Mouse (Mus musculus): ENCODE measurements around the gene Mxd4.
A peak's percentile ranks its signal among the peaks of the same experiment; 100 is the strongest.

Mxd4 gene

DNA sequence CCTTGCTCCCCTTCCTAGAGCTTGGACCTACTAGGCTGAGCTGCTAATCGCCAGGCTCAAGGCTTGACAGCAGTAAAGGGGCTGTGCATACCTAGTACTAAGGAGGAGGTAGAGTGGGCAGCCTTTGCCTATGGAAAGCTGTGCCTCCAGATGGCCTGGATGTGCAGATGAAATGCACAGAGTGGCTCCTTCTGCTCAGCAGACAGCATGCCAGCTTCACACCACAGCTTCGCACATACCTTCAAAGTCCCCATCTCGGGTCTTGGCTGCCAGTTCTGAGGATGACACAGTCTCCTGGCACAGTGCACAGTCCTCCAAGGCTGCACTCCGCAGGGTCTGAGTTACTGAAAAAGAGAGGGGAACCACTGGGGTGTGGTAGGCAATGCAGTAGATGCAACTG lies 9.7 kb upstream of the Mxd4 start:
- DNase-seq (ENCODE audit: low spot score in 2 of 2): no peak

GRCm38 (mm10) chr5:34196423-34196822 lies 8.9 kb upstream of the Mxd4 start:
- DNase-seq (ENCODE audit: low spot score in 2 of 2): no peak

DNA sequence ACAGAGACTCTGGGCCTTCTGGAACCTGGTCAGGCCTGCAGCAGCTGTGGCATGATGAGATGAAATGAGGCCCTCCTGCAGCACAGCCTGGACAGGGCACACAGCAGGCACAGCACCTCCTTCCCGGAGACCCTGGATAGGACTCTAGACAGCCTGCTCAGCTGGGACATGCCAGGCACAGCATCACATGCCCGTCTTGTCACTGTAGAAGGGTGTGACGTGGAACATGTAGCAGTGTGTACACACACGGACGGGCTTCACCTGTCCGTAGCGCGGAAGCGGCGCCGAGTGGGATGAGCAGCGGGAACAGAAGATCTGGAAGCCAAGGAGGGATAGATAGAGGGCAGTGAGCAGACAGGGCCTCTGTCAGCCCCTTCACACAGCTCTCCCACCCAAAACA lies 8.3 kb upstream of the Mxd4 start:
- DNase-seq (ENCODE audit: low spot score in 2 of 2): no peak

DNA sequence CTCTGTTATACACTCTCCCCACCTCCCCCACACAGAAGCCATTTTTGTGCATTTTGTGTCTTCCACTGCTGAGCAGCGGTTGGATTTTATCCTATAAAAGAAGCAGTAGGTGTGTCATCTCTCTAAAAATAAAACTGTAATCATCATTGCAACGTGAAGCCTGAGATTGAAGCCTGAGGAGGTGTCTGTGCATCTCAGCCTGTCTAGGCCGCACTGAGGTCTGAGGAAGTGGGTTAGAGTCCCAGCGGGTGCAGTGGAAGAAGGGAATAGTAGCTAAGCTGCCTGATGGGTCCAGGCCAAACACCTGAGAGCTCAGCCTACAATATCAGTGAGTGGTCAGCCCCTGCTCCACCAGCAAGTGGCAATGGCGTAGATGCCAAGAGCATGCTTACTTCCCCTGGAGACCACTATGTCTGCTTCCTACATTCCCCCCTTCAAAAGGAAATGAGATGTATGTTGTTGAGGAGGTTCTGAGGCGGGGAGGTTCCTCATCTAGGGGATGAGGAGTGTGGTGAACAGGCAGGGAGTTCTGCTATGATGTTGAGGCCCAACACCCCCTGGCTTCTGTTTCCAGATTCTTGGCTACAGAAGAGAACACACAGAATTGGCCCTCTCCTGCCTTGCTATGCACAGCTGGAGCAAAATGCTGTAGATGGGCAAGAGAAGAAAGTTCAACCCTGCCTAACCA lies 7.6 kb upstream of the Mxd4 start:
- no peak for DNase-seq (ENCODE audit: low spot score in 2 of 2)

DNA sequence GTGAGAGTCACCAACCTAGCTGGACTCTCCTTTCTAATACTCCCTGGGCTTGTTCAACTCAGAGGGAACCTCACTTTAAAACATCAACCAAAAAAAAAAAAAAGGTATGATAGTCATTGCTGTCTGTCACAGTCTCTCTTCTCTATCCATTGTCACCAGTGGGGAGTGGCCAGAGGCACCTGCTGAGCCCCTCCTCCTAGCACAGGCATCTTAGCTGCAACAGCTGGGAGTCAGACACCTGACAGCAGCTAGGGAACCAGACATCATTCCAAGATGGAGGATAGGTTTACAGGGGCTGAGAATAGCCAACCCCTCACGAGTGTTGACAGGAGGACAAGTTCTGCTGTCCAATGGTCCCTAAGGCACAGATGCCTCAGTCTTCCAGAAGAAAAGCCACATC lies 6.9 kb upstream of the Mxd4 start:
- DNase-seq (ENCODE audit: low spot score in 2 of 2): no peak

- no peak for DNase-seq (ENCODE audit: low spot score in 2 of 2)
Measured at GRCm38 (mm10) chr5:34191843-34192242, 4.3 kb upstream of the Mxd4 start.

- peak in 1 of 2 experiments; percentile 71 for DNase-seq (ENCODE audit: low spot score in 2 of 2)
Measured at GRCm38 (mm10) chr5:34191021-34191420, 3.5 kb upstream of the Mxd4 start.

- no peak for DNase-seq (ENCODE audit: low spot score in 2 of 2)
Measured at GRCm38 (mm10) chr5:34189521-34189920, 2.0 kb upstream of the Mxd4 start.

GRCm38 (mm10) chr5:34188856-34189255 lies 1.3 kb upstream of the Mxd4 start:
- DNase-seq (ENCODE audit: low spot score in 2 of 2): no peak

DNA sequence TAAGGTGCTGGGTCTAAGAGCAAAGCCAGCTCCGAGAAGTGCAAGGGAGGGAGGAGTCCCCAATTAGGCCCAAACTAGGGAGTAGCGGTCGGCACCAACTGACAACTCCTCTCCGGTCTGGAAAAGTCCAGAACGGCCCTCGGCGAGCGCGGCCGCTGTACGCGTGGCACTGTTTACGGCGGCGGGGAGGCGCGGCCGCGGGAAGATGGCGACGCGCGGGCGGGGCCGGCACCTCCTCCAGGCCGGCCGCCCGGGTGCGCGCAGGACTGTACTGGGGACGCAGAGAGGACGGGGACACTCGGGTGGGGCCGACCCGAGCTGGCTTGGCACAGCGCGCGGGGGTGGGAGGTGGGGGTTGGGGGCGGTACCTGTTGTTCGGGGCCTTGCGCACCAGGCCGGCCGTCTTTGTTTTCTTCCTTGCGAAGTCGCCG lies 544 bp downstream of the Mxd4 start:
- peak; percentile 35 to 61 for DNase-seq (ENCODE audit: low spot score in 2 of 2)

DNA sequence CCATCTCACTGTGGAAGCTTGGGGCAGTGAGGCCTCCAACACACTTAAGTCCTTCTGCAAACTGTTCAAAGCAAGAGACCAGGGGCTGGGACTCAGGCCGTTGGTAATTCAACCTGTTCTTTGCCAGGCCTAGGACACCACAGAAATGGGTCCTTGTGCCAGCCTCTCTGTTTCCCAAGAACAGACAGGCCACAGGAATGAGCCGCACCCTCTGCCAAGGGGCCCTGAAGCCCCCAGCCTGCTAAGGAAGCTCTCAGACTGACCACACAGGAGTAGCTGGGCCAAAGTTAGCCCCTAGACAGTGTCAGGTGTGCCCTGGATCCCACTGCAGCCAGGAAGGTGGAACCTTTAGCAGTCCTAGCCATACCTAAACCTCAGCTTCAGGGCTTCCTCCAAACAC lies 1.1 kb downstream of the Mxd4 start:
- DNase-seq (ENCODE audit: low spot score in 2 of 2): no peak

DNA sequence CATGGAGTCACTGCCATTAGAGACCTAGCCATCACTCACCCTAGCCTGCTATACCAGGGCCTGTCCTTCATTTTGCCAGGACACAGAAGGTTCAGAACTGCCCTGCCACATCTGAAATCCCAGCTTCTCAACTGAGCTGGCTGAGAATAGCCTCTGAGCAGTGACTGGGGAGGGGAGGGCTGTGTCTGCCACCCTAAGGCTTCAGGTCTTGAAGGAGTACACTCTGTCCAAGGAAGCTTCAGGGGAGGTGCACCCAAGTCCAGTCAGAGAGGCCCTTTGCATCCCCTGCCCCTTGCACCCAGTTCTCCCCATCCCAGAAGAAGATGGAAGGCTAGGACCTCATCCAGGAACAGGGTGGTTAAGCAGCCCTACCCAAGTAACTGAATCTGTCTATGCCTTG lies 1.7 kb downstream of the Mxd4 start:
- DNase-seq (ENCODE audit: low spot score in 2 of 2): no peak

DNA sequence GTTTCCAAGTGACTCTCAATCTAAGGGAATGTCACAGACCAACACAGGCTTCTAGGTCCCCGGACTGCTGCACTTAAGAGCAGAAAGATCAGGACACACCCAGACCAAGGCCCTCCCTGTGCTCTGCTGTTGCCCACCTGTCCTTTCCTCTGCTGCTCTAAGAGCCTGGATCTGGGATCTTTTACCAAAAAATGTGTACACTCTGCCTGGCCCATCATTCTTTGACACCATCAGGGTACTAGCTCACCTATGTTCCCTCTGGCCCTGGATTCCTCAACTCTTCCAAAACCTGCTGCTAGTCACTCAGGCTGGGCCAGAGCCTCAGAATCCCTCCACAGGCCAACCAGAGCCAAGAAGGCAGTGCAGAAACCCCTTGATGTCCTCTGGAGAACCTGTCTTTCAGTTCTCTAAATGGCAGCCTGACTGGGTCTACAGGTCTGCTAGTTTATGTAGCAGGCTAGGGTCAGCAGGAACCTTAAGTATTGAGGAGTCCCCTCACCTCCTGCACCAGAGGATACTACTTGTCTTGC lies 2.4 kb downstream of the Mxd4 start:
- DNase-seq (ENCODE audit: low spot score in 2 of 2): no peak

- no peak for DNase-seq (ENCODE audit: low spot score in 2 of 2)
Measured at GRCm38 (mm10) chr5:34183976-34184375, 3.5 kb downstream of the Mxd4 start.

GRCm38 (mm10) chr5:34183156-34183880 lies 4.2 kb downstream of the Mxd4 start:
- peak in 1 of 2 experiments; percentile 55 for DNase-seq (ENCODE audit: low spot score in 2 of 2)

- DNase-seq (ENCODE audit: low spot score in 2 of 2): no peak
Measured at GRCm38 (mm10) chr5:34182486-34182885, 5.0 kb downstream of the Mxd4 start.

GRCm38 (mm10) chr5:34177821-34178220 lies 9.7 kb downstream of the Mxd4 start:
- DNase-seq (ENCODE audit: low spot score in 2 of 2): no peak

- DNase-seq (ENCODE audit: low spot score in 2 of 2): no peak
Measured at GRCm38 (mm10) chr5:34177091-34177490, 10.4 kb downstream of the Mxd4 start.

- no peak for DNase-seq (ENCODE audit: low spot score in 2 of 2)
Measured at GRCm38 (mm10) chr5:34176691-34177090, 10.8 kb downstream of the Mxd4 start.

DNA sequence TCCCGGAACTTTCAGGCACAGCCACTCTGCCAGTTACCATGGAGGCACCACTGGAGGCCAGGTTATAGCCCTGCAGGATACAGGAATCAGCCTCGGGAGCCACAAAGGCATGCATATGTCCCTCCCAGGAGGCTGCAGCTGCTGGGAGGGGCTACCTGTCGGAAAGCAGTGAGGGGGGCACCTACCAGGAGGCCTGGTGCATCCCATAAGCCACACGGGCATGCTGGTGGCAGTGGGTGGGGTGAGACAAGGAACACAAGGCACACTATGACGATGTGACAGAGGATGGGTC lies 12.2 kb downstream of the Mxd4 start:
- DNase-seq (ENCODE audit: low spot score in 2 of 2): no peak

- DNase-seq (ENCODE audit: low spot score in 2 of 2): no peak
Measured at GRCm38 (mm10) chr5:34174550-34175402, 12.7 kb downstream of the Mxd4 start.

GRCm38 (mm10) chr5:34174021-34174420 lies 13.5 kb downstream of the Mxd4 start:
- DNase-seq (ENCODE audit: low spot score in 2 of 2): no peak

Measured in urinary bladder, postnatal 36 days (tissue).